Mouse (Mus musculus) kidney, adult 2 months (tissue): Measurements from ENCODE around the gene Rabac1.

Experiments used
- CTCF ChIP-seq: fragments of 200-500 bp; conservative IDR thresholded peaks from 2 replicates; pipeline ENCODE4 v1.5.1; 2011; ENCODE audit warnings: low read depth, mild to moderate bottlenecking, control low read depth, low read length, moderate library complexity, mixed read lengths; ENCODE audit not compliant: insufficient read depth, insufficient read length
- POLR2A ChIP-seq: fragments of 200-500 bp; IDR thresholded peaks from one replicate; pipeline ENCODE4 v1.6.1; 2011; ENCODE audit warnings: low read depth, low read length, control low read depth

DNA sequence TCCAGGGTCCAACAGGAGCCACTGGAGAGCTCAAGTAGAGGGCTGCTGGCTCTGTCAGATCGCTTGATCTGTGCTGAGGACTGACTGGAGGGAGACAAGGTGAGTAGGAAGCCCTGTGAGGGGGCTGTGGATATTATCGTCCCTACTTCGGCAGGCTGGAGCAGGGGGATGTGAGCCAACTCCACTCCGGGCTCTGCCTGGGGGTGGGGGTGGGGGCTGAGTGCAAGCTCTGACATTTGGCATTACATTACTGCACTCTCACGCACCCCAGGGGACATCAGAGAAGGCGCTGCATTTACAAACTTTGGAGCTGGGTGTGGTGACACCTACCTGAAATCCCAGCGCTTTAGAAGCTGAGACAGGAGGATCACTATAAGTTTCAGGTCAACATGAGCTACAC is 39.0 kb upstream of the Rabac1 start:
- no peak for TF ChIP-seq POLR2A
- no peak for TF ChIP-seq CTCF
